Mouse (Mus musculus) E14TG2a.4 (cell line): ENCODE measurements around the gene Fam205a1.

Source experiments
- CTCF ChIP-seq: conservative IDR thresholded peaks from 2 replicates; pipeline ENCODE4 v1.5.1; 2014; ENCODE audit warnings: low read length
- NANOG ChIP-seq: IDR thresholded peaks from 2 replicates; pipeline ENCODE4 v1.6.1; 2014; ENCODE audit warnings: borderline replicate concordance, low read length, mixed read lengths

- no peak for TF ChIP-seq CTCF
- TF ChIP-seq NANOG: no peak
Measured at GRCm38 (mm10) chr4:42872746-42873435, 19.2 kb upstream of the Fam205a1 start.
